Mouse (Mus musculus) megakaryocyte, embryonic 14.5 days (primary cell): ENCODE data around the gene Ggcx. TPM values are rescaled to one million over a fixed set of nuclear protein-coding genes. Genes with fewer than 3 reads are reported as not detected.
"Not testable (repeated sequence)": the region's sequence is repeated elsewhere in the genome, so short reads cannot be mapped to it uniquely, and the experiment has no call there.

ENCODE experiments used
- H3K27me3 ChIP-seq: replicated peaks from 2 replicates; pipeline ENCODE3; 2012; ENCODE audit warnings: inconsistent platforms
- H3K36me3 ChIP-seq: replicated peaks from 2 replicates; pipeline ENCODE3; 2012; ENCODE audit warnings: low read length, inconsistent platforms, mixed read lengths
- H3K4me1 ChIP-seq: 2 replicates; pipeline ENCODE4 v1.6.1; 2012; ENCODE audit warnings: inconsistent platforms
- H3K4me3 ChIP-seq: replicated peaks from 2 replicates; pipeline ENCODE3; 2012; ENCODE audit warnings: moderate library complexity, mild to moderate bottlenecking, inconsistent platforms
- H3K9me3 ChIP-seq: 2 replicates; pipeline ENCODE4 v1.6.1; 2012; ENCODE audit warnings: inconsistent platforms
- FLI1 ChIP-seq: IDR thresholded peaks from 2 replicates; pipeline ENCODE4 v1.6.1; 2012; ENCODE audit warnings: low read length, inconsistent platforms, mixed read lengths
- GATA1 ChIP-seq: IDR thresholded peaks from 3 replicates; pipeline ENCODE4 v1.6.1; 2012; ENCODE audit warnings: mixed read lengths, low read length, inconsistent platforms, borderline replicate concordance
- polyA plus RNA-seq: library from polyadenylated mRNA; stranded (reverse); fragments of >175 nt; gene quantifications from 2 replicates; pipeline ENCODE4 v1.2.3, GENCODE M21; 2012; ENCODE audit warnings: low replicate concordance; ENCODE audit not compliant: insufficient read depth

Gene Ggcx
- polyA plus RNA-seq, 1 experiment: 4.8 TPM

DNA sequence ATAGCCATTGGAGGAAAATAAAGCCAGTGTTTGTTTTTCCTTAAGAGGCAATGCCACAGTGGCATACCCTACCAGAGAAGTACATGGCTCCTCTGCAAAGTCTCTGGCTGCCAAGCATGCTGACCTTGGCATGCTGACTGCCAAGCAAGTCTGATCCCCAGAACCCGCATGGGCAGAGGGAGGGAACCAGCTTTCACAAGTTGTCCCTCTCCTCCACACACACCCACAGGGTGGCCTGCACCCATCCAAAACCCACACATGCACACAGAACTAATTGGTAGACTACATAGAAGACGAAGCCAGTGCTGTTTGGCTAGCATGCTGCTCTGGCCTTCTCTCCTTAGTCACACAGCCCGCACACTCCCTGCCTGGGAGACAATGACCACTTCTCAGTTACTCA lies 63.5 kb downstream of the Ggcx start:
- Histone ChIP-seq H3K4me3 (no peak overlapping the region), H3K9me3 (no peaks in the 10 kb centered on the region), H3K4me1 (peaks cover 36% of the 10 kb centered on the region), H3K36me3 (no peaks in the 10 kb centered on the region), H3K27me3 (peaks cover 13% of the 10 kb centered on the region)
- no peak for TF ChIP-seq FLI1
- TF ChIP-seq GATA1: no peak

DNA sequence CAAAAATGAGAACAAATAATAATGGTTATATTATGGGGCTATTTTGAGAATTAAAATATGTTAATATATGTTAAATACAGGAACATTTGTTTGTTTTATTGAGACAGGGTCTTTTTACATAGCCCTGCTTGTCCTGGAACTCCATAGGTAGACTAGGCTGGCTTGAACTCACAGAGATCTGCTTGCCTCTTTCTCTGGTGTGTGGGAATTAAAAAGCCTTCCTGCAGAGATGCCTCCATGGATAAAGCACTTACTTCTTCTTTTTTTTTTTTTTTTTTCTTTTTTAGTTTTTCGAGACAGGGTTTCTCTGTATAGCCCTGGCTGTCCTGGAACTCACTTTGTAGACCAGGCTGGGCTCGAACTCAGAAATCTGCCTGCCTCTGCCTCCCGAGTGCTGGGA lies 64.6 kb downstream of the Ggcx start:
- H3K9me3 ChIP-seq, H3K4me3 ChIP-seq, H3K36me3 ChIP-seq: not testable (repeated sequence)
- peaks cover 27% of the 10 kb centered on the region for H3K4me1 ChIP-seq
- H3K27me3 ChIP-seq: peaks cover 12% of the 10 kb centered on the region

DNA sequence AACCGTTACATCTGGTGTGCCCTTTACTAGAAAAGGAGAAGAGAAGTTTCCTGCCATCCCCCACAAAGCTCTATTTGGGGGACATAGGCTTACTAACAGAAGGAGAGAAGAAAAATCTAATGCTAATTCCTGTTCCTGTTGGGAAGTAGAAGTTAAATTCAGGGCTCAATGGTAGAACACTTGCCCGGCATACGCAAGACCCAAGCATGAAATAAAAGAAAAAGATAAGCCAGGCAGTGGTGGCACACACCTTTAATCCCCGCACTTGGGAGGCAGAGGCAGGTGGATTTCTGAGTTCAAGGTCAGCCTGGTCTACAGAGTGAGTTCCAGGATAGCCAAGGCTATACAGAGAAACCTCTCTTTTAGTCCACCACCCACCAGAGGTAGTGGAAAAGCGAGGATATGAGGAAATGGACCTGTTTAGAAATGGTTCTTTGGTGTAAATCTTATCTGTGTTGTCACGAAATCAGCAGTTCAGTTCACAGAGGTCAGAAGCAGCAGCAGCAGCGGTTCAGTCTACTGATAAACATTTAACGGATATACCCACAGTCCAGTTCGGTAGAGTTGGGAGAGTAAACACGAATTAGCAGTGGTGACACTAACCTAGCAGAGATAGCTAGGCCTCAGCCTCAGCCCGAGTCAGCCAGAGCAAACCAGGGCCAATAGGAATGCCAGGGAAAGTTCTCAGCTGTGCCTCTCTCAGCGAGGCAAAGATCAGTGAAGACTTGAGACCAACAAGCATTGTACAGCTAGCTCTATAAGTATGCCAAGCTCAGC lies 65.7 kb downstream of the Ggcx start:
- Histone ChIP-seq H3K4me1 (peaks cover 21% of the 10 kb centered on the region), H3K9me3 (no peaks in the 10 kb centered on the region), H3K4me3 (no peak overlapping the region), H3K36me3 (no peaks in the 10 kb centered on the region), H3K27me3 (peaks cover 8% of the 10 kb centered on the region)
- TF ChIP-seq GATA1 (no peak), FLI1 (no peak)

DNA sequence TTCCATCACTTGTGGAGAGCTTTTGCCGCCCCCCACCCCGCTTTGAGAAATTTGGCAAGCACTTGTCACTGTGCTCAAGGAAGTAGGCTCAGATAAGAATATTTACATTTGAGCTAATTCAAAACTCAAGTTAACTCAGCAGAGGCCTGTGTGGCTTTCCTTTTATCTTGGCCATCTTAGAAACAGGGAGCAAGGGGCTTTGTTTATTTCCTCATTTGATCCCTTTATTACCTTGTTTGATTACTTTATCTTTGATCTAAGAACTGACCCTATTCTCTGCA lies 66.3 kb downstream of the Ggcx start:
- TF ChIP-seq GATA1: no peak
- peaks cover 7% of the 10 kb centered on the region for H3K27me3 ChIP-seq
- no peaks in the 10 kb centered on the region for H3K36me3 ChIP-seq
- H3K4me3 ChIP-seq: no peak overlapping the region
- peaks cover 21% of the 10 kb centered on the region for H3K4me1 ChIP-seq
- no peaks in the 10 kb centered on the region for H3K9me3 ChIP-seq

Other genes starting within 250 kb of the Ggcx start
- gene Atoh8, start 178.7 kb upstream of the Ggcx start, polyA plus RNA-seq: 51.0 and 108 TPM in 2 replicates
- 2.7 and 3.5 TPM in 2 replicates for gene Sftpb, start 109.7 kb upstream of the Ggcx start, polyA plus RNA-seq
- 6.4 and 27.8 TPM in 2 replicates for gene Usp39, start 69.1 kb upstream of the Ggcx start, polyA plus RNA-seq
- 3.9 and 10.7 TPM in 2 replicates for gene 0610030E20Rik, start 67.0 kb upstream of the Ggcx start, polyA plus RNA-seq
- 48.1 and 129 TPM in 2 replicates for gene Tmem150a, start 58.9 kb upstream of the Ggcx start, polyA plus RNA-seq
- gene Rnf181, start 47.4 kb upstream of the Ggcx start, polyA plus RNA-seq: 64.6 and 113 TPM in 2 replicates
- 12.5 and 61.7 TPM in 2 replicates for gene Vamp5, start 33.8 kb upstream of the Ggcx start, polyA plus RNA-seq
- gene Vamp8, start 23.6 kb upstream of the Ggcx start, polyA plus RNA-seq: 31.1 and 174 TPM in 2 replicates
- 1.6 and 17.1 TPM in 2 replicates for gene Mat2a, start 25.2 kb downstream of the Ggcx start, polyA plus RNA-seq
- gene Sh2d6, start 107.4 kb downstream of the Ggcx start, polyA plus RNA-seq: 0.10 TPM in 1 of 2 replicates, not detected in the other
- 7.6 and 140 TPM in 2 replicates for gene Capg, start 130.1 kb downstream of the Ggcx start, polyA plus RNA-seq
- gene Elmod3, start 184.1 kb downstream of the Ggcx start, polyA plus RNA-seq: 11.4 and 18.4 TPM in 2 replicates
- gene Retsat, start 184.2 kb downstream of the Ggcx start, polyA plus RNA-seq: 7.6 and 25.6 TPM in 2 replicates
- 0.86 and 2.9 TPM in 2 replicates for gene Tgoln1, start 202.7 kb downstream of the Ggcx start, polyA plus RNA-seq